8 mouse cellular contexts compared by ENCODE assay signal in genomic region chr15:98877331-98877730, GRCm38 (mm10). TPM values are rescaled to one million over a fixed set of nuclear protein-coding genes. Genes with fewer than 3 reads are reported as not detected.
DNase-seq lines count a peak whose midpoint lies in the region; ATAC-seq lines count a peak whose summit lies in the region.

No protein-coding gene starts in this region.

- peaks cover 36% of the 10 kb centered on the region for H3K4me1 ChIP-seq in midbrain, embryonic 10.5 days
- H3K4me1 ChIP-seq in midbrain, embryonic 16.5 days (ENCODE audit: control insufficient read depth, insufficient read depth, low read length) = peaks cover 24% of the 10 kb centered on the region

- no peak for ATAC-seq in cerebellum, adult (ENCODE audit: insufficient number of reproducible peaks, low FRiP score, low TSS enrichment)
- ATAC-seq in midbrain, embryonic 16.5 days = no peak

- no peaks in the 10 kb centered on the region for H3K9me3 ChIP-seq in midbrain, embryonic 10.5 days (replicated peaks)
- H3K9me3 ChIP-seq in midbrain, embryonic 16.5 days (replicated peaks; ENCODE audit: control insufficient read depth, low read length, poor library complexity, severe bottlenecking) = no peaks in the 10 kb centered on the region

- no peak overlapping the region for H3K4me3 ChIP-seq in midbrain, embryonic 10.5 days
- no peak overlapping the region for H3K4me3 ChIP-seq in midbrain, embryonic 16.5 days (ENCODE audit: low read depth, low read length)

- no peaks in the 10 kb centered on the region for H3K27me3 ChIP-seq in midbrain, embryonic 10.5 days (ENCODE audit: low read depth, poor library complexity, severe bottlenecking)
- no peaks in the 10 kb centered on the region for H3K27me3 ChIP-seq in midbrain, embryonic 16.5 days (ENCODE audit: control insufficient read depth, insufficient read depth, low read depth, low read length)
- H3K27me3 ChIP-seq in splenic B cell, adult 2 months (ENCODE audit: control insufficient read depth, insufficient read depth, low read length, poor library complexity, severe bottlenecking) = no peaks in the 10 kb centered on the region; the same call in 1 of the 2 replicates

- peak; percentile 65 for DNase-seq in cerebellum, adult 11 months
- DNase-seq in midbrain, embryonic 10.5 days (ENCODE audit: low spot score) = peak; percentile 64
- peak; percentile 72 for DNase-seq in c-Kit-positive CD71-negative TER-119-negative erythroid progenitor cells, embryonic 14.5 days (ENCODE audit: low read depth)
- peak; percentile 49 to 82 for DNase-seq in heart, postnatal 14 days
- peak; percentile 87 for DNase-seq in lung, postnatal 10 days
- DNase-seq in splenic B cell, adult 2 months (ENCODE audit: low read depth, low spot score) = peak; percentile 91

- intact Hi-C loops in heart, postnatal 14 days (cut with DNase I) = loop anchor here (2.0 kb wide), 2 partner anchors 25 to 117 kb away; no protein-coding TSS in a partner anchor

- H3K9ac ChIP-seq in midbrain, embryonic 16.5 days (ENCODE audit: low read depth, low read length) = no peak overlapping the region

- no peak overlapping the region for H3K4me2 ChIP-seq in midbrain, embryonic 16.5 days (ENCODE audit: low read length)

- peaks cover 9% of the 10 kb centered on the region; the same call in 1 of the 2 replicates for H3K36me3 ChIP-seq in midbrain, embryonic 10.5 days
- H3K36me3 ChIP-seq in midbrain, embryonic 16.5 days (ENCODE audit: control insufficient read depth, insufficient read depth, low read length) = peaks cover 3% of the 10 kb centered on the region
- no peaks in the 10 kb centered on the region; the same call in 1 of the 2 replicates for H3K36me3 ChIP-seq in splenic B cell, adult 2 months (ENCODE audit: control insufficient read depth, insufficient read depth, low read length, poor library complexity, severe bottlenecking)

- H3K27ac ChIP-seq in midbrain, embryonic 10.5 days (replicated peaks) = no peak overlapping the region
- no peak overlapping the region for H3K27ac ChIP-seq in midbrain, embryonic 16.5 days (ENCODE audit: low read length)

- 22% methylated on average over 3 of the region's 3 CpGs for WGBS in midbrain, embryonic 10.5 days
- 11% methylated on average over 3 of the region's 3 CpGs for WGBS in midbrain, embryonic 16.5 days

RNA-seq across cellular contexts. Expression of gene Kmt2d, which starts 6.3 kb away (rescaled TPM):
- 9.1 and 10.1 TPM in 2 replicates for polyA plus RNA-seq in midbrain, embryonic 10.5 days (2016; fragmentation: Nextera tagmentation; extraction: Ambion mirVana)
- 10.1 and 11.8 TPM in 2 replicates for polyA plus RNA-seq in midbrain, embryonic 16.5 days (2015; fragmentation: Nextera tagmentation; extraction: Ambion mirVana)
- total RNA-seq in heart, postnatal 14 days (2021) = 10 to 100 TPM; 63.2 to 64.5 TPM

RNA-seq across cellular contexts. Expression of gene Rhebl1, which starts 17.0 kb away (rescaled TPM):
- 19.3 and 23.9 TPM in 2 replicates for polyA plus RNA-seq in midbrain, embryonic 10.5 days (2016; fragmentation: Nextera tagmentation; extraction: Ambion mirVana)
- 37.2 and 38.7 TPM in 2 replicates for polyA plus RNA-seq in midbrain, embryonic 16.5 days (2015; fragmentation: Nextera tagmentation; extraction: Ambion mirVana)
- 1 to 10 TPM; 1.6 to 2.0 TPM for total RNA-seq in heart, postnatal 14 days (2021)

RNA-seq across cellular contexts. Expression of gene Dhh, which starts 21.0 kb away (rescaled TPM):
- 0.27 and 0.58 TPM in 2 replicates for polyA plus RNA-seq in midbrain, embryonic 10.5 days (2016; fragmentation: Nextera tagmentation; extraction: Ambion mirVana)
- 0.36 and 0.39 TPM in 2 replicates for polyA plus RNA-seq in midbrain, embryonic 16.5 days (2015; fragmentation: Nextera tagmentation; extraction: Ambion mirVana)
- 1 to 10 TPM; 2.0 to 2.7 TPM for total RNA-seq in heart, postnatal 14 days (2021)

RNA-seq across cellular contexts. Expression of gene Lmbr1l, which starts 40.7 kb away (rescaled TPM):
- polyA plus RNA-seq in midbrain, embryonic 10.5 days (2016; fragmentation: Nextera tagmentation; extraction: Ambion mirVana) = 24.7 and 28.6 TPM in 2 replicates
- 27.9 and 33.5 TPM in 2 replicates for polyA plus RNA-seq in midbrain, embryonic 16.5 days (2015; fragmentation: Nextera tagmentation; extraction: Ambion mirVana)
- 10 to 100 TPM; 13.6 to 13.7 TPM for total RNA-seq in heart, postnatal 14 days (2021)

RNA-seq across cellular contexts. Expression of gene Prkag1, which starts 46.0 kb away (rescaled TPM):
- polyA plus RNA-seq in midbrain, embryonic 10.5 days (2016; fragmentation: Nextera tagmentation; extraction: Ambion mirVana) = 90.4 and 94.9 TPM in 2 replicates
- 72.9 and 73.1 TPM in 2 replicates for polyA plus RNA-seq in midbrain, embryonic 16.5 days (2015; fragmentation: Nextera tagmentation; extraction: Ambion mirVana)
- 10 to 100 TPM; 91.8 to 93.6 TPM for total RNA-seq in heart, postnatal 14 days (2021)
